Mouse (Mus musculus) layer of hippocampus, adult 8-10 months (tissue): ENCODE data around the gene Rpl32. TPM values are rescaled to one million over a fixed set of nuclear protein-coding genes. Genes with fewer than 3 reads are reported as not detected.

Experiments used
- DNase-seq, 2 experiments: peaks; one replicate each; pipeline ENCODE4 v3.0.0; 2022; ENCODE audit warnings: low spot score in 2 of 2
- total RNA-seq, 4 experiments: library from RNA; stranded (reverse); gene quantifications; 2 replicates each; pipeline ENCODE4 v1.2.4; 2022

The Rpl32 gene
- total RNA-seq, 4 experiments from 2014 or later = 486 to 663 (median 564) TPM

GRCm38 (mm10) chr6:115818129-115818528 lies 9.6 kb upstream of the Rpl32 start:
- DNase-seq = no peak

DNA sequence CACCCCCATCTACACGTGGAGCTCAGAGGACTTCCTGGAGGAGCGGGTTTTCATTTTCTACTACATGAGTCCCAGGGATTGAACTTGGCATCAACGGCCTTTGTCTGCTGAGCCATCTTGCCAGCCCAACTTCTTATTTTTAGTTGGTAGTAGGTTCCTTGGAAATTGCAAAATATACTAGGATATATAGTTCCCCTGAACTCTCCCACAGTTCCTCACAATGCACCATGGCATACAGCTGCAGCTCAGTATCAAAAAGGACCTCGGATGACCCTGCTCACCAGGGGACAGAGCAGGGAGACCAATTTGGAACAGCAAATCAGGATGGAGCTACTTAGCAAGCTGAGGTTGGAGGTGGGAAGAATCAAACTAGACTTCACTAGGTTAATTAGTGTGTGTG lies 6.5 kb upstream of the Rpl32 start:
- DNase-seq = no peak

GRCm38 (mm10) chr6:115814104-115814503 lies 5.6 kb upstream of the Rpl32 start:
- DNase-seq = no peak

DNA sequence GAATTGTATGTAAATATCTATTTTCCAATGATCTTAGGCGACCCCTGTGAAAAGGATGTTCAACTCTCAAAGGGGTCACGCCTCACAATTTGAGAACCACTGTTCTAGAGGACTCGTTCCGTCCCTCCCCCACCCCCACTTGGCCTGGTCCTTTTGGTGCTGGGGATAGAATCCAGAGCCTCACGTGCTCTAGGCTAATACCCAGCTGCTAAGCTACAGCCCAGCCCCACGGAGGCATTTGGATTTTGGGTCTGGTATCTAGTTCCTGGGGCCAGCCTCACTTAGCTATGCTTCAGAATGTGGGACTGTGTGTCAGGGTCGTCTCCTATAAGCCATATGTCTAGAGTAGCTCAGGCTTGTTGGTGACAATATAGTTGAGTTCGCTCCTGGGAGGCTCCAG lies 3.1 kb upstream of the Rpl32 start:
- no peak for DNase-seq

DNA sequence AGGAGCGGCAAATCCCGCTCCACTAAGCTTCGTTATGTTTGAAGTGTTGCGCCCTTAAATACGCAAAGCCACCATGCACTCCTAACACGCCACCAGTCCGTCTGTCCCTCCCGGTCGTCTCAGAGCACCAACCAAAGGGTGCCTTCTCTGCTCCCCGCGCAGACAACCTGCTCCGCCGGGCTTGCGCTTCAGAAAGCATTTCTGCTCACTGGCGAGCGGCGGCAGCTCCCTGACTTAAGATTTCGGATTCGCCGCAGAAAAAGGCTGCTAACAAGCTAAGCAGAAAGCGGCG lies 405 bp downstream of the Rpl32 start:
- no peak for DNase-seq

DNA sequence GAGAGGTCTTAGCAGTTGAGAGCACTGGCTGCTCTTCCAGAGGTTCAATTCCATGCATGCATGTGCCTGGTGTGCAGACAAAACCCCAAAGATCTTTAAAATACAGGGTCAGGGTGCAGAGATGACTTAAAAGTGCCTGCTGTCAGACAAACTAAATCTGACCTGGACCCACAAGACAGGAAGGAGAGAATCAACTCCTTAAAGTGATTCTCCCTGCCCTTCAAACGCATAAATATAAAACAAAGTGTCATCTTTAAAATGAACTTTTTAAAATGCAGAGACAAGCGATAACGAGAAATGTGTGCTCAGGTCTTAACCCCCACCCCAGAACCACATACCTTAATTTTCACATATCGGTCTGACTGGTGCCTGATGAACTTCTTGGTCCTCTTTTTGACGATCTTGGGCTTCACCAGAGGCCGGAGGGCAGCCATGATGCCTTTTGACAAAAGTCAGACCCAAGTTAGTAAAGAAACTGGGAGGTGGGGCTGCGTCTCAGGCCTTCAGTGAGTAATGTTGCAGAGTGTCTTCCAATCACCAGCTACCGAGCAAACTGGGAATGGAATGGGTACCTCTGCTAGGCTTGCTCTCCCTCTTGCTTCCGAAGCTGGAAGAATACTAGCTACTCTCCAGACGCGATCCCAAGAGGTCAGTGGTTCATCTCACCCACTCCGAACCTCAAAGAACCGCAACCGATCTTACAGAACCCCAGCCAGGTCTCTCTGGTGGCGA lies 917 bp downstream of the Rpl32 start:
- no peak for DNase-seq

DNA sequence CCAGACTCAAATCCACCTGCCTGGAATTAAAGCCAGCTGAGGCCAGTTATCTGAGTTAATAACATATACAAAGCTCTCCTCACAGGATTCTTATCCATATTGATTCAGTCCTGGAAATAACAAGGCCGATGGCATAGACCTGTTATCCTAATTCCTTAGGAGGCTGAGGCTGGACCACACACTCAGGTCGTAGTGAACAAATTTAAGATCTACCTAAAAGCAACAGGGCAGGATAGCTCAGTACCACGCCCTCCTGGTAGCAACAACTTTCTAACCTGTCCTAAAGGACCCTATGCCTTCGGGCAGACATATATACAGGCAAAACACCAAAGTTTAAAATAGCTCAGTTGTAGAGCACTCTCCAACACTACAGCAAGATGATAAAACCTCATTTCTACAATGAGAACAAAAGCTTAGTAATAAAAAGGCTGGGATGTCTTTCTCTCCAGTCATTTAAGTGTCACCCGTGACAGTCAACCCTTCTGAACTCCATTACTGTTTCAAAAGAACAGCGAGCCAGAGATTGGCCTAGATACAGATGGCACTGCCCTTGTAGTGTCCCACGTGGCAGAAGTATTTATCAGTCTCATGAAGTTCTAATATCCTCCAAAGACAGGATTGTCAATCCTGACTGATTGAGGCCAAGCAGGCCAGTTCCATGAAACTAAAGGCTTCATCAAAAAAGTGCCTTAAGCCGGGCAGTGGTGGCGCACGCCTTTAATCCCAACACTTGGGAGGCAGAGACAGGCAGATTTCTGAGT lies 3.9 kb downstream of the Rpl32 start:
- no peak for DNase-seq

GRCm38 (mm10) chr6:115803541-115804382 lies 4.8 kb downstream of the Rpl32 start:
- DNase-seq = peak; percentile 58 to 74

DNA sequence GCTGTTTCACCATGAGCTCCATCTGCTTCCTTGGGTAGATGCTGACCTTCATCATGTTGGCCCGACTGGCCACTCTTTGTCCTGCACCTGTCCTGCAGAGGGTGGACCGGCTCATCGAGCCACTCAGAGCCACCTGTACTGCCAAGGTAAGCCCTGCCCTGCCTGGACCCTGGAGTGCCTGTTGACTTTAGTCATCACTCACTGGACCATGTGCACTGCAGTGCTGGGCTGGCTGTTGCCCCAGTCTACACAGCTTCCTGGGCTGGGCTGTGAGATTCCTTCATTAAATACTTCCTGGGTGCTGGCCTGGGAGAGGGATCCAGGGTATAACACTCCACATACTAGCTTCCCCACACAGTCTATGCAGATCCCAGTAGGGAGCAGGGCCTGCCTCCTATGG lies 6.7 kb downstream of the Rpl32 start:
- DNase-seq = no peak

GRCm38 (mm10) chr6:115792691-115793215 lies 15.8 kb downstream of the Rpl32 start:
- no peak for DNase-seq

DNA sequence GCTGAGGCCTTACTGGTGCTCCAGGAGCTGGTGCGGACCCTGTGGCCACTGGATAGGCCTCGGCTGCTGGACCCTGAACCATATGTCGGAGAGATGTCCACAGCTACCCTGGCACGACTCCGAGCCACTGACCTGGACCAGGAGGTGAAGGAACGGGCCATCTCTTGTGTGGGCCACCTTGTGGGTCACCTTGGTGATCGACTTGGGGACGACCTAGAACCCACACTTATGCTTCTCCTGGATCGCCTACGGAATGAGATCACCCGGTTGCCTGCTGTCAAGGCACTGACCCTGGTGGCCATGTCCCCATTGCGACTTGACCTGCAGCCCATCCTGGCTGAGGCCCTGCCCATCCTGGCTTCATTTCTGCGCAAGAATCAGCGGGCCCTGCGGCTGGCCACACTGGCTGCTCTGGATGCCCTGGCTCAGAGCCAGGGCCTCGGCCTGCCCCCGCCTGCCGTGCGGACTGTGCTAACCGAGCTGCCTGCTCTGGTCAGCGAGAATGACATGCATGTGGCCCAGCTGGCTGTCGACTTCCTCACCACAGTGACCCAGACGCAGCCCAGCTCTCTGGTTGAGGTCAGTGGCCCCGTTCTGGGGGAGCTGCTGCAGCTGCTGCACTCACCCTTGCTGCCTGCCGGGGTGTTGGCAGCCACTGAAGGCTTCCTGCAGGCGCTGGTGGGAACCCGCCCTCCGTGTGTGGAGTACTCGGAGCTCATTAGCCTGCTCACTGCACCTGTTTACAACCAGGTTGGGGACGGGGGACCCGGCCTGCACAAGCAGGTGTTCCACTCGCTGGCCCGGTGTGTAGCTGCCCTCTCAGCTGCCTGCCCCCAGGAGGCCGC lies 16.5 kb downstream of the Rpl32 start:
- DNase-seq = no peak

- no peak for DNase-seq
These were observed 17.5 kb downstream of the Rpl32 start for GRCm38 (mm10) chr6:115791016-115791415.

GRCm38 (mm10) chr6:115782781-115783180 lies 25.8 kb downstream of the Rpl32 start:
- no peak for DNase-seq

GRCm38 (mm10) chr6:115776363-115776762 lies 32.2 kb downstream of the Rpl32 start:
- no peak for DNase-seq

GRCm38 (mm10) chr6:115775838-115776237 lies 32.7 kb downstream of the Rpl32 start:
- DNase-seq = no peak

DNA sequence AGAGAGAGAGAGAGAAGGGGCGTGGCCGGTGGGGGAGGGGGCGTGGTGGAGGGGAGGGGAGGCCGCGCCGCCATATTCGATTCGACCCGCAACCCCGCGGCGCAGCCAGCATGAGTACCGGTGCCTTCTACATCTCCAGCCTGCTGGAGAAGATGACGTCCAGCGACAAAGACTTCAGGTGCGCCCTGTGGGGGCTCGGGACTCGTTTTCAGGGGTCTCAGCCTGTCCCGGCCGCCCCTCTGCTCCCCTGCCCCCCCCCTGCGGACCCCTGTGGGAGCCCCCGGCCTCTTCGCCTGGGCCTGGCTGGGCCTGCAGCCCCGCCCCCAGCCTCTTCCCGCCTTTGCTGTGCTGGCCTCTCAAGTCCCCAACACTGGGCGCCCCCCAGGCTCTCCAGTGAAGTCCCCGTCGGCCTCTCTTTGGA lies 34.0 kb downstream of the Rpl32 start, which contains the start of gene Cand2:
Gene Cand2, plus strand, starts transcription at position 38 of the 421 bp plus-strand sequence.
- DNase-seq = no peak

DNA sequence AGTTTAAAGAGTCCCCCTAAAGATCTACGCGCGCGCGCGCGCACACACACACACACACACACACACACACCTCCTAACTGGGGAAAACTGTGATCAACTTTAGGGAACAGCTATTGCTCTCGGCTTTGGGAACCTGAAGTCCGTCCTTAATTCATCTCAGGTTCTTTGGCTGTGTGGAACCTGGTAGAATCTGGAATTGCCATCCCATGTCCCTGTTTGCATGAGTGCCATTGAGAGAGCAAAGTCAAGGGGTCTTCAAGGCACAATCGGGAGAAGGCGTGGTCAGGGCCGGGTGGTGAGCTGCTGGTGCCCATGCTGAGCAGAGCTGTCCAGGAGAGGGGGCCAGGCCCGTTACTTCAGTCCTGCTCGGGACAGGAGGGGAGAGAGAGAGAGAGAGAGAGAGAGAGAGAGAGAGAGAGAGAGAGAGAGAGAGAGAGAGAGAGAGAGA lies 34.6 kb downstream of the Rpl32 start:
- no peak for DNase-seq

GRCm38 (mm10) chr6:115772604-115773003 lies 35.9 kb downstream of the Rpl32 start:
- no peak for DNase-seq

- no peak for DNase-seq
These were observed 36.3 kb downstream of the Rpl32 start for GRCm38 (mm10) chr6:115772201-115772600.

DNA sequence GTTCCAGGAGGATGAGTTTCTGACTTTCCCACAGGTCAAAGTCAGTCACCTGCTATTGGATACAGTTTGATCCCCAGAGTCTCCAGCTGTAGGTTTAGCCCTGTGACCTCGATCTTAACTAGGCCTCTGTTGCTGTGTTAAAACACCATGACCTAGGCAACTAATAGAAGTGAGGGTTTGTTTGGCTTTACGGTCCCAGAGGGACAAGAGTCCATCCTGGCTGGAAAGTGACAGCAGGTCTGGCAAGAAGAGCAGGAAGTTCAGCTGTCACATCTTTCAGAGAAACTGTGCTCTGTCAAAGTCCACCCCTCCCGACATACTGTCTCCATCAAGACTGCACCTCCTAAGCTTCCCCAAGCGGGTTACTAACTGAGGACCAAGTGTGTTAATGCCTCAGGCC lies 37.7 kb downstream of the Rpl32 start:
- DNase-seq = no peak
